Mouse (Mus musculus): ENCODE data around the gene Fam217a. TPM values are rescaled to one million over a fixed set of nuclear protein-coding genes. Genes with fewer than 3 reads are reported as not detected.
"Not testable (repeated sequence)": the region's sequence is repeated elsewhere in the genome, so short reads cannot be mapped to it uniquely, and the experiment has no call there.

Fam217a gene
- 0.82 and 1.0 TPM in 2 replicates for polyA plus RNA-seq (2014; fragmentation: Nextera tagmentation; extraction: Ambion mirVana)

- Histone ChIP-seq H3K27me3 (replicated peaks; ENCODE audit: control insufficient read depth, insufficient read depth, low read length) (no peaks in the 10 kb centered on the region), H3K4me1 (replicated peaks; ENCODE audit: control insufficient read depth, insufficient read depth, low read length) (no peaks in the 10 kb centered on the region), H3K27ac (ENCODE audit: low read depth) (no peak within 1 kb of the TSS), H3K36me3 (ENCODE audit: control insufficient read depth, insufficient read depth, low read length) (no peaks in the 10 kb centered on the region), H3K9ac (ENCODE audit: low read length) (no peak within 1 kb of the TSS), H3K4me2 (ENCODE audit: low read length) (no peak within 1 kb of the TSS), H3K9me3 (ENCODE audit: control insufficient read depth, low read length) (no peaks in the 10 kb centered on the region), H3K4me3 (ENCODE audit: low read depth, low read length) (no peak within 1 kb of the TSS)
- WGBS: 79% methylated on average over 4 of the region's 4 CpGs
- DNase-seq (ENCODE audit: low spot score) (no peak), ATAC-seq (replicated peaks; ENCODE audit: low FRiP score, low TSS enrichment, low read depth) (no peak)
These were observed at the start of gene Fam217a, which contains the start of gene 4933417A18Rik for GRCm38 (mm10) chr13:34924210-34924609. Fam217a (minus strand) TSS chr13:34924310. 4933417A18Rik (plus strand) TSS chr13:34924409.

DNA sequence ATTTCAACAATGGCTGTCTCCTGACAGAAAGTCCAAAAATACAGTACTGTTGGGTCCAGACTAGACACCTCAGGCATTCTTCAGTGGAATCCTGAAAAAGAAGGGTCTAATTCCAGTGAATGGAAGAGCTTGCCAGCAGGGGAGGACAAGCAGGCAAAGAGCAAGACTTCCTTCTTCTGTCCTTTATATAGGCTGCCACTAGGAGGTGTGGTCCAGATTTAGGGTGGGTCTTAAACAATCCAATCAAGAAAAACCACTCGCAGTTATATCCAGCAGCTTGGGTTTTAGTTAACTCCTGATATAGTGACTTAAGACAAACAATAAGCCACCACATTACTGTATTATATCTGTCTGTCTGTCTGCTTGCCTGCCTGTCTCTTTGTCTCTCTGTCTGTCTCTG lies 49.7 kb upstream of the Fam217a start:
- H3K4me3 ChIP-seq (ENCODE audit: low read depth, low read length): no peak overlapping the region
- WGBS: 26% methylated on average over 1 of the region's 1 CpGs
- H3K27ac ChIP-seq (ENCODE audit: low read depth): no peak overlapping the region
- H3K36me3 ChIP-seq (ENCODE audit: control insufficient read depth, insufficient read depth, low read length): peaks cover 21% of the 10 kb centered on the region
- DNase-seq (ENCODE audit: low spot score): no peak
- no peaks in the 10 kb centered on the region for H3K9me3 ChIP-seq (ENCODE audit: control insufficient read depth, low read length)
- ATAC-seq (replicated peaks; ENCODE audit: low FRiP score, low TSS enrichment, low read depth): no peak
- H3K27me3 ChIP-seq (replicated peaks; ENCODE audit: control insufficient read depth, insufficient read depth, low read length): no peaks in the 10 kb centered on the region
- no peak overlapping the region for H3K4me2 ChIP-seq (ENCODE audit: low read length)
- H3K4me1 ChIP-seq (replicated peaks; ENCODE audit: control insufficient read depth, insufficient read depth, low read length): no peaks in the 10 kb centered on the region
- H3K9ac ChIP-seq (ENCODE audit: low read length): no peak overlapping the region

DNA sequence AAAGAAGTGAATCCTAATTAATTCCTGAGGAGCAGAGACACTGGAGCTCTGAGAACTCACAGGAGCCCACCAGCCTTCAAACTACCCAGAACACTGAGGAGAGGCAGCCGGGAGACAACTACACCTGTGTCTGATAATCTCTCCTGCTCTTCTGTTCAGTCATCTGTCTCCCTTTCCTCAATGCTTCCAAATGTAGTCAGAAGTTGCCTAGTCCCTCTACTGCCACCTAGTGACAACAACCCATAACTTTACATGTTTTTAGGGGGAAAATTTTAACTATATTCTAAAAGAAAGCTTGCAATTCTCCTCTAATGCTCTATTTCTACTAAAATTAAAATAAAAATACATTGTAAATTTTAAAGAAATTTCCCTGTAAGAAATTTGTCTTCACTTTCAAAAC lies 49.0 kb upstream of the Fam217a start:
- Histone ChIP-seq H3K4me2 (ENCODE audit: low read length) (no peak overlapping the region), H3K4me1 (replicated peaks; ENCODE audit: control insufficient read depth, insufficient read depth, low read length) (no peaks in the 10 kb centered on the region), H3K9me3 (ENCODE audit: control insufficient read depth, low read length) (no peaks in the 10 kb centered on the region), H3K9ac (ENCODE audit: low read length) (no peak overlapping the region), H3K27me3 (replicated peaks; ENCODE audit: control insufficient read depth, insufficient read depth, low read length) (no peaks in the 10 kb centered on the region), H3K4me3 (ENCODE audit: low read depth, low read length) (no peak overlapping the region), H3K27ac (ENCODE audit: low read depth) (no peak overlapping the region), H3K36me3 (ENCODE audit: control insufficient read depth, insufficient read depth, low read length) (peaks cover 14% of the 10 kb centered on the region)
- ATAC-seq (replicated peaks; ENCODE audit: low FRiP score, low TSS enrichment, low read depth) (no peak), DNase-seq (ENCODE audit: low spot score) (no peak)
- 48% methylated on average over 1 of the region's 1 CpGs for WGBS

DNA sequence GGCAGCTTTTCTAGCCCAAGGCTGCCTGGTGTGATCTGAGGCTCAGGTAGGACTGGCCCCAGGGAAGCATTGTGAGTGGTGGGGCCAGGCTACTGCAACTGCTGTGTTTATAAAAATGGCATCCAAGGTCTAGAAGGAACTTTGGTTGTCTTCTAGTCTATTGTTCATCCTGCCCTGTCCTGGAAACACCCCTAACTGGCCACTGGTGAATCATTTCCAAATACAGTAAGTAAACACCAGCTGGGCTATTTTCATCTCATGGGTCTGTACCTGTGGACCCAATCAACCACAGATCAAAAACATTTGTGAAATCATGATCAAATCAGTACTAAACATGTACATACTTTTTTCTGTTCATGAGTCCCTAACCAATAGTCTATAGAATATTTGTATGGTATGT lies 48.3 kb upstream of the Fam217a start:
- not testable (repeated sequence) for H3K4me2 ChIP-seq (ENCODE audit: low read length); H3K9ac ChIP-seq (ENCODE audit: low read length); H3K4me3 ChIP-seq (ENCODE audit: low read depth, low read length); DNase-seq (ENCODE audit: low spot score); ATAC-seq (replicated peaks; ENCODE audit: low FRiP score, low TSS enrichment, low read depth); H3K27ac ChIP-seq (ENCODE audit: low read depth); H3K36me3 ChIP-seq (ENCODE audit: control insufficient read depth, insufficient read depth, low read length); H3K27me3 ChIP-seq (replicated peaks; ENCODE audit: control insufficient read depth, insufficient read depth, low read length); H3K9me3 ChIP-seq (ENCODE audit: control insufficient read depth, low read length); H3K4me1 ChIP-seq (replicated peaks; ENCODE audit: control insufficient read depth, insufficient read depth, low read length)

GRCm38 (mm10) chr13:34965647-34966046 lies 41.5 kb upstream of the Fam217a start:
- not testable (repeated sequence) for H3K4me3 ChIP-seq (ENCODE audit: low read depth, low read length); H3K36me3 ChIP-seq (ENCODE audit: control insufficient read depth, insufficient read depth, low read length); H3K27me3 ChIP-seq (replicated peaks; ENCODE audit: control insufficient read depth, insufficient read depth, low read length); H3K4me2 ChIP-seq (ENCODE audit: low read length); H3K9me3 ChIP-seq (ENCODE audit: control insufficient read depth, low read length); H3K9ac ChIP-seq (ENCODE audit: low read length); ATAC-seq (replicated peaks; ENCODE audit: low FRiP score, low TSS enrichment, low read depth); DNase-seq (ENCODE audit: low spot score); H3K27ac ChIP-seq (ENCODE audit: low read depth); H3K4me1 ChIP-seq (replicated peaks; ENCODE audit: control insufficient read depth, insufficient read depth, low read length)
- WGBS: 76% methylated on average over 9 of the region's 9 CpGs

- H3K9ac ChIP-seq (ENCODE audit: low read length): no peak overlapping the region
- DNase-seq (ENCODE audit: low spot score) (no peak), ATAC-seq (replicated peaks; ENCODE audit: low FRiP score, low TSS enrichment, low read depth) (no peak)
- 16% methylated on average over 5 of the region's 5 CpGs for WGBS
- H3K4me1 ChIP-seq (replicated peaks; ENCODE audit: control insufficient read depth, insufficient read depth, low read length): no peaks in the 10 kb centered on the region
- 0 out of 2 replicates have a peak overlapping the region, but pooled peaks have one; percentile 48 for H3K4me3 ChIP-seq (ENCODE audit: low read depth, low read length)
- H3K9me3 ChIP-seq (ENCODE audit: control insufficient read depth, low read length): no peaks in the 10 kb centered on the region
- no peak overlapping the region for H3K27ac ChIP-seq (ENCODE audit: low read depth)
- no peaks in the 10 kb centered on the region for H3K36me3 ChIP-seq (ENCODE audit: control insufficient read depth, insufficient read depth, low read length)
- H3K4me2 ChIP-seq (ENCODE audit: low read length): peak overlapping the region; percentile 75
- H3K27me3 ChIP-seq (replicated peaks; ENCODE audit: control insufficient read depth, insufficient read depth, low read length): peaks cover 4% of the 10 kb centered on the region; the same call in 1 of the 2 replicates
These were observed 40.8 kb upstream of the Fam217a start for GRCm38 (mm10) chr13:34964866-34965265.

DNA sequence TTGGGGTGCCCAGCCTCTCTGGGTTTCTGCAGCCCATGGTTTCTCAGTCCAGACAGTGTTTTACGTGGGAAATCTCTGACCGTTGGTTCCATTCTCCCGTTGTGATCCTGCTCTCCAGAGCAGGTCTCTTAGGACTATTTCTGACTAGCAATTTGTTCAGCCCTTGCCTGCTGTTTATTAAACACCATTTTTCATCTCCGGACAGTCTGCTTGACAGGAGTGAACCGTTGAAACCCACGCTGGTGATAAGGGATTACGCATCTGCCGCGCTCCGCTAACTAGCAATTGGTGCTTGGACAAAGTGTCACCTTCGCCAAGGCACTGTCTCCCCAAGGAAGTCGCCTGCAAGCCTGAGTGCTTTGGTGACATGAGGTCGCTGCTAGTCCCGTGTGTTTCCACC lies 40.3 kb upstream of the Fam217a start:
- WGBS: 8% methylated on average over 14 of the region's 14 CpGs
- Histone ChIP-seq H3K9ac (ENCODE audit: low read length) (no peak overlapping the region), H3K36me3 (ENCODE audit: control insufficient read depth, insufficient read depth, low read length) (no peaks in the 10 kb centered on the region), H3K4me2 (ENCODE audit: low read length) (peak overlapping the region; percentile 75), H3K9me3 (ENCODE audit: control insufficient read depth, low read length) (no peaks in the 10 kb centered on the region), H3K27me3 (replicated peaks; ENCODE audit: control insufficient read depth, insufficient read depth, low read length) (peaks cover 4% of the 10 kb centered on the region; the same call in 1 of the 2 replicates), H3K4me1 (replicated peaks; ENCODE audit: control insufficient read depth, insufficient read depth, low read length) (no peaks in the 10 kb centered on the region), H3K4me3 (ENCODE audit: low read depth, low read length) (peak overlapping the region; percentile 48), H3K27ac (ENCODE audit: low read depth) (no peak overlapping the region)
- DNase-seq (ENCODE audit: low spot score): peak; percentile 60
- ATAC-seq (replicated peaks; ENCODE audit: low FRiP score, low TSS enrichment, low read depth): no peak

DNA sequence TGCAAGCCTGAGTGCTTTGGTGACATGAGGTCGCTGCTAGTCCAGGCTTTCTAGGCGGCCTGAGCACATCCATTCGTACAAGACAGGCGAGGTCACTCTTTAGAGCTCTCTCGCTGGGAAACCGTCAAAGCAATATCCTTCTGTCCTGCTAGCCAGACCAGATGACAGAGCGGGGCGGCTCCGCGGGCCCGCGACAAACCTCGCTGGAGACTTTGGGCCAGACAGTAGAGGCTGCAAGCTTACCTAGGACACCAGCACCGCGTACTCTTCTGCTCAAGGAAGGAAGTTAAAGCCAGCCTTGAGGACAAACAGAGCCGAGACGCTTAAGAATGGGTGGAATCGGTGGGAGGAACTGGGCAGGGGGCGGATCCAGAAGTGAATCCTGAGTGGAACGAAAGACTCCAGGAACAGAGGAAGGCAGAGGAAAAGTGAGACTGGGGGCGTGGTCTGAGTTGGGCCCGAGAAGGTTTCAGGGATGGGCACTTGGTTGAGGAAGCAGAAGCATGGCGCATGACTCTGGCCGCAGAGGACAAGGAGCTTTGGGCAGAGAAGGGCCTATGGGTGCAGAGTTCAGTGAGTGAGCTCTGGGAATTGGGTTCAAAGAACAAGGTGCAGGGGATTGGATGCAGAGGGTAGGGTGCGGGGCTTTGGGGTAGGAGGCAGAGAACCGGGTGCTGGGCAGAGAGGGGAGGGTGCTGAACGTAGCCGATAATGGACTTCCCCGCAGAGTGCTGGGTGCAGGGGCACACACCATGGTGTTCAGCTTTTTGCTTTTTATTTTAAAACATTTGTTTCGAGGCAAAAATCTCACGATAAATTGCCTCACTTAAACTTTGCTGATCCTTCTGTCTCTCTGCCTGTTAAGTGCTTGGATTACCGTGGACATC lies 39.6 kb upstream of the Fam217a start, which contains the start of gene Eci3:
TSS of gene Eci3 (minus strand) at position 300 of the 887 bp plus-strand sequence.
- DNase-seq (ENCODE audit: low spot score): peak; percentile 77
- peak within 1 kb of the TSS; percentile 31; the same call in 1 of the 2 replicates for H3K9ac ChIP-seq (ENCODE audit: low read length)
- WGBS: 2% methylated on average over 32 of the region's 32 CpGs

More for the DNA sequence above, 39.6 kb upstream of the Fam217a start, which contains the start of gene Eci3:
- H3K36me3 ChIP-seq (ENCODE audit: control insufficient read depth, insufficient read depth, low read length): no peaks in the 10 kb centered on the region
- H3K4me3 ChIP-seq (ENCODE audit: low read depth, low read length): peak within 1 kb of the TSS; percentile 48
- no peaks in the 10 kb centered on the region for H3K9me3 ChIP-seq (ENCODE audit: control insufficient read depth, low read length)
- H3K27me3 ChIP-seq (replicated peaks; ENCODE audit: control insufficient read depth, insufficient read depth, low read length): peaks cover 4% of the 10 kb centered on the region; the same call in 1 of the 2 replicates
- H3K4me1 ChIP-seq (replicated peaks; ENCODE audit: control insufficient read depth, insufficient read depth, low read length): no peaks in the 10 kb centered on the region
- no peak within 1 kb of the TSS for H3K27ac ChIP-seq (ENCODE audit: low read depth)
- peak; percentile 74 for ATAC-seq (replicated peaks; ENCODE audit: low FRiP score, low TSS enrichment, low read depth)
- peak within 1 kb of the TSS; percentile 75 for H3K4me2 ChIP-seq (ENCODE audit: low read length)
